Mouse (Mus musculus) stomach, postnatal 0 days (tissue): ENCODE measurements around the gene Slc24a3. TPM values are rescaled to one million over a fixed set of nuclear protein-coding genes. Genes with fewer than 3 reads are reported as not detected.

Experiments used
- ATAC-seq: fragments of 200-750 bp; cut with Nextera tagmentation; 2 replicates; pipeline ENCODE4 v1.8.0; 2017; ENCODE audit not compliant: low FRiP score, low TSS enrichment
- DNase-seq: peaks from one replicate; pipeline ENCODE4 v3.0.0-alpha.2; 2016; ENCODE audit warnings: low spot score
- H3K27ac ChIP-seq: fragments of 300-500 bp; sonication (generic); replicated peaks from 2 replicates; pipeline ENCODE4 v1.5.1; 2014; ENCODE audit warnings: mild to moderate bottlenecking, control low read depth
- H3K27me3 ChIP-seq: fragments of 300-500 bp; sonication (generic); 2 replicates; pipeline ENCODE4 v1.6.1; 2014; ENCODE audit warnings: low read length; ENCODE audit not compliant: control insufficient read depth, insufficient read depth
- H3K36me3 ChIP-seq: fragments of 300-500 bp; sonication (generic); 2 replicates; pipeline ENCODE4 v1.6.1; 2014; ENCODE audit warnings: low read length, mixed read lengths; ENCODE audit not compliant: control insufficient read depth, insufficient read depth
- H3K4me1 ChIP-seq: fragments of 300-500 bp; sonication (generic); replicated peaks from 2 replicates; pipeline ENCODE4 v1.6.1; 2014; ENCODE audit warnings: antibody characterized with exemption; ENCODE audit not compliant: control insufficient read depth, insufficient read depth
- H3K4me2 ChIP-seq: fragments of 300-500 bp; sonication (generic); replicated peaks from 2 replicates; pipeline ENCODE4 v1.6.1; 2014; ENCODE audit warnings: low read depth, mild to moderate bottlenecking, control low read depth, moderate library complexity
- H3K4me3 ChIP-seq: fragments of 300-500 bp; sonication (generic); 2 replicates; pipeline ENCODE4 v1.5.1; 2014; ENCODE audit warnings: low read depth, low read length, control low read depth
- H3K9ac ChIP-seq: fragments of 300-500 bp; sonication (generic); 2 replicates; pipeline ENCODE4 v1.6.1; 2014; ENCODE audit warnings: mild to moderate bottlenecking, low read length, control low read depth, mixed read lengths
- H3K9me3 ChIP-seq: fragments of 300-500 bp; sonication (generic); 2 replicates; pipeline ENCODE4 v1.6.1; 2016; ENCODE audit warnings: low read length; ENCODE audit not compliant: control insufficient read depth
- CTCF ChIP-seq: IDR thresholded peaks from 2 replicates; pipeline ENCODE4 v1.5.1; 2016; ENCODE audit warnings: antibody characterized with exemption, low read depth, mild to moderate bottlenecking, moderate library complexity
- EP300 ChIP-seq: optimal IDR thresholded peaks from 2 replicates; pipeline ENCODE3; 2016; ENCODE audit warnings: antibody characterized with exemption
- WGBS: fragments of 180-500 bp; shearing (Covaris S2); extraction: QIAGEN DNeasy Blood & Tissue Kit; methylation state at CpG from one replicate; pipeline ENCODE4 v1.1.7; 2014; 5-methylcytosine and 5-hydroxymethylcytosine counted together
- polyA plus RNA-seq: library from polyadenylated mRNA; unstranded; fragments of >200 nt; fragmentation: Nextera tagmentation; extraction: Ambion mirVana; gene quantifications from 2 replicates; pipeline ENCODE4 v1.2.1, GENCODE M21; 2015

Slc24a3 gene
- polyA plus RNA-seq, 1 experiment from 2014 or later: 5.7 TPM

GRCm38 (mm10) chr2:145555713-145556112 lies 388.2 kb downstream of the Slc24a3 start:
- Histone ChIP-seq H3K4me1 (no peaks in the 10 kb centered on the region), H3K4me2 (no peak overlapping the region), H3K4me3 (no peak overlapping the region), H3K9me3 (no peaks in the 10 kb centered on the region), H3K27ac (no peak overlapping the region), H3K36me3 (no peaks in the 10 kb centered on the region), H3K27me3 (no peaks in the 10 kb centered on the region), H3K9ac (no peak overlapping the region)
- TF ChIP-seq CTCF (no peak), EP300 (no peak)
- no peak for ATAC-seq
- DNase-seq: no peak
- WGBS: 82% methylated on average over 2 of the region's 2 CpGs

GRCm38 (mm10) chr2:145557361-145557931 lies 389.9 kb downstream of the Slc24a3 start:
- Histone ChIP-seq H3K9ac (no peak overlapping the region), H3K27ac (no peak overlapping the region), H3K36me3 (no peaks in the 10 kb centered on the region), H3K27me3 (no peaks in the 10 kb centered on the region), H3K9me3 (no peaks in the 10 kb centered on the region), H3K4me1 (no peaks in the 10 kb centered on the region), H3K4me2 (no peak overlapping the region), H3K4me3 (no peak overlapping the region)
- TF ChIP-seq CTCF (peak; percentile 77), EP300 (no peak)
- ATAC-seq: no peak
- peak; percentile 14 for DNase-seq
- WGBS: 33% methylated on average over 1 of the region's 1 CpGs

- ATAC-seq: no peak
- no peaks in the 10 kb centered on the region for H3K4me1 ChIP-seq
- DNase-seq: no peak
Measured at GRCm38 (mm10) chr2:145562493-145562892, 394.9 kb downstream of the Slc24a3 start.

DNA sequence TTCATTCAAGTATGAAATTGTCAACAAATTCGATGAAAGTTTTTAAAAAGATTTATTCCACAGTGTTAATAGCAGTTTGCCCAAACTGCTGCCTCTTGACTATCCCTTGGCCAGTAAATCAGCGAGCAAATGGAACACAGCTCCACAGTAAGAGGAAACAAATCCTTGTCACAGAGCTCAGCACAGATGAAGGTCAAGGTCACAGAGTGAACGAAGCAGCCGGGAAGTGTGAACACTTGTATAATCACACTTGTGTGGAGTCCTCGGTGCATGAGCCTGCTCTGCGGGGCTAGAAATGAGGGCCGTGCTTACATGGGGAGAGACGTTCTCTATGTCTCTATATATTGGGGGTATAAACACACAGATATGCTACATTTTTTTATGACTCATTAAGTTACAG lies 397.0 kb downstream of the Slc24a3 start:
- H3K9me3 ChIP-seq: no peaks in the 10 kb centered on the region
- H3K9ac ChIP-seq: no peak overlapping the region
- no peak overlapping the region for H3K27ac ChIP-seq
- DNase-seq (no peak), ATAC-seq (no peak)
- H3K4me3 ChIP-seq: no peak overlapping the region
- no peaks in the 10 kb centered on the region for H3K27me3 ChIP-seq
- H3K4me1 ChIP-seq: no peaks in the 10 kb centered on the region
- 67% methylated on average over 8 of the region's 8 CpGs for WGBS
- no peaks in the 10 kb centered on the region for H3K36me3 ChIP-seq
- TF ChIP-seq EP300 (no peak), CTCF (no peak)
- H3K4me2 ChIP-seq: no peak overlapping the region

More at GRCm38 (mm10) chr2:145562493-145562892, 394.9 kb downstream of the Slc24a3 start:
- no peak for TF ChIP-seq EP300
- no peak for TF ChIP-seq CTCF
- no peaks in the 10 kb centered on the region for H3K27me3 ChIP-seq
- no peak overlapping the region for H3K27ac ChIP-seq
- no peak overlapping the region for H3K9ac ChIP-seq
- no peaks in the 10 kb centered on the region for H3K36me3 ChIP-seq
- no peak overlapping the region for H3K4me2 ChIP-seq
- no peak overlapping the region for H3K4me3 ChIP-seq
- H3K9me3 ChIP-seq: no peaks in the 10 kb centered on the region

GRCm38 (mm10) chr2:145566904-145567303 lies 399.4 kb downstream of the Slc24a3 start:
- H3K36me3 ChIP-seq: no peaks in the 10 kb centered on the region
- no peak overlapping the region for H3K9ac ChIP-seq
- 78% methylated on average over 2 of the region's 2 CpGs for WGBS
- no peak overlapping the region for H3K4me2 ChIP-seq
- H3K9me3 ChIP-seq: no peaks in the 10 kb centered on the region
- DNase-seq (no peak), ATAC-seq (no peak)
- H3K27me3 ChIP-seq: no peaks in the 10 kb centered on the region
- no peaks in the 10 kb centered on the region for H3K4me1 ChIP-seq
- no peak overlapping the region for H3K27ac ChIP-seq
- no peak for TF ChIP-seq CTCF
- no peak overlapping the region for H3K4me3 ChIP-seq

DNA sequence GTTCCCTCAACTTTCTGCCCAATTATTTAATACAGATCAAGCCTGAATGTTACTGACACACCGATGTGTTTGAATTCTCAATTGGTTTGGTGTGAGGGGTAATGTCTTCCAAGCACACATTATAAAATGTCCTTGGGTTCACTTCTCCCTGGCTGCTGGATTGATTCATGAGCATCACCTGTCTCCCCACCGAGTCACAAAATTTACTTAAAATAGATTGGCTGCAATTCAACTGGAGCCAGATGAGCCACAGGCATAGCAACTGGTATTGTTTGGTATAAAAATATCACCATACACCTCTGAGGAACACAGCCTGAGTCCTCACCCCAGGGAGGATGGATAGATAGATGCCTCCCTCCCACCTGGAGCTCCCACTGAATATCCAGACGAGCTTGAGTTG lies 404.4 kb downstream of the Slc24a3 start:
- H3K9ac ChIP-seq: no peak overlapping the region
- ATAC-seq: no peak
- 55% methylated on average over 3 of the region's 3 CpGs for WGBS
- no peak for TF ChIP-seq CTCF
- TF ChIP-seq EP300: no peak
- no peaks in the 10 kb centered on the region for H3K4me1 ChIP-seq
- no peak overlapping the region for H3K4me3 ChIP-seq
- H3K4me2 ChIP-seq: no peak overlapping the region
- no peak for DNase-seq
- H3K36me3 ChIP-seq: no peaks in the 10 kb centered on the region
- H3K9me3 ChIP-seq: no peaks in the 10 kb centered on the region
- H3K27ac ChIP-seq: no peak overlapping the region
- no peaks in the 10 kb centered on the region for H3K27me3 ChIP-seq
